Mouse (Mus musculus) brain, embryonic 18.5 days (tissue): ENCODE data around the gene Myrfl.

Experiments
- DNase-seq: peaks from one replicate; pipeline ENCODE4 v3.0.0-alpha.2; 2012; ENCODE audit warnings: low read depth, low spot score

The Myrfl gene

GRCm38 (mm10) chr10:116827306-116827705 is 69.4 kb downstream of the Myrfl start:
- DNase-seq, result no peak

DNA sequence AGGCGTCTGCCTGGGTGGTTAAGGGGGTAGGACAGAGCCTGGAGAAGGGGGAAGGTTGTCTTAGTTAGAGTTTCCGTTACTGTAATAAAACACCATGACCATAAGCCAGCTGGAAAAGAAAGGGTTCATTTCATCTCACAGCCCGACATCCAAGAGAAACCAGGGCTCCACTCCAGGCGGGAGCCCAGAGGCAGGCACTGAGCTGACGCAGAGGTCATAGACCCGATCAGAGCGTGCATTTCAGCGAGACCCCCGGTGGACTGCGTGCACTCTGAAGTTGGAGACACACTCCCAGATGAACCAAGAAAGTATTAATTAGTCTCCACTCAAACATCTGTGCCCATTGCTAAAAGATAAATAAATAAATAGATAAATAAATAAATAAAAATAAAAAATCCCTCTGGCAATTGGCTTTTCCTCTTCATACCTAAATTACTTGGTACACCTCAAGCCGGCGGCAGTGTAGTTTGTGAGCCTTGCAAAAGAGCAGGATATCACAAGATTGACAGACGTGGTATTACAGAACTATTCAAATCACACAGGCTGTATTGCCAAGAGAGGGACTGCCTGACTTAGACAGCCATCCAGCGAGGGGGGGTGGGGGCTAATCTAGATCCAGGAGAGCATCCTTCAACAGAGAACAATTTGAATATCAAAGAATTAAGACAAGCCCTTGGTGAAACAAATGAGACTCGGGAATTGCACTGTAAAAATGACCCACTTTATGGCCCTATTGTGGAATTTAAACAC is 81.2 kb downstream of the Myrfl start:
- no peak for DNase-seq

GRCm38 (mm10) chr10:116813150-116813549 is 83.6 kb downstream of the Myrfl start:
- DNase-seq, result no peak

DNA sequence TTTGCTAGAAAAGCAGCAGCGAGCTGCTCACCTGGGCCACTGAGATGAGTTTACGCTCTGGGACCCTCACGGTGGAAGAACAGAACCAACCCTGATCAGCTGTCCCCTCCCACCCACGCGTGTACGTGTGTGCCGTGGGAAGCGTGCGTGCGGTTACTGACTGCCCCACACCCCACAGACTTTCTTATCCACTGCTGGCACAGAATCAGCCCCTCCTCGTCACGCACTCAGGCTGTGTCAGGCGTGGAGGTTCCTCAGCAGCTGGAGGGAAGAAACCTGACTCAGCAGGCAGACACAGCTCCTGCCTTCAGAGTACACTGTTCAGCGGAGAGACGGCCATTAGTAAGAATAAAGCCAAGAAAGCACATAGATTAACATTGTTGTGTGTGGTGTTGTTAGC is 86.0 kb downstream of the Myrfl start:
- DNase-seq, result no peak

DNA sequence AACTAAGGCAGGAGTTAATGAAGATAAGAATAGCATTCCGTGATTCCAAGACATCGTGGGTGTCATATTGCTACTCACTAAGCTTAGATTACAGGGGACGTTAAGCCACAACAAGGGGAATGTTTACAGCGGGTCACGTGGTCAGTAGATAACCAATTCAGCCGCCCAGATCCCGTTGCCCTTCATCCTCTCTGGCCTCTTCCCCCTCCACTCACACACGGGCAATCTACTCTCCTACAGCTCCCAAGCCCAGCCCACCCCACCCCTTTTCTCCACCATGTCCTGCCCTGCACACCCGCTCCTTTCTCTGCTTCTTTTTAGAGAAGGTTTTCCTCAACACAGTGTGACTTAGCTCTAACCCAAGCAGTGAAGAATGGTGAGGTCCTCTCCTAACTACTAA is 87.3 kb downstream of the Myrfl start:
- no peak for DNase-seq

- DNase-seq, result no peak
These were observed 88.0 kb downstream of the Myrfl start for GRCm38 (mm10) chr10:116808556-116809353.

GRCm38 (mm10) chr10:116802178-116802794 is 94.4 kb downstream of the Myrfl start:
- DNase-seq, result no peak

DNA sequence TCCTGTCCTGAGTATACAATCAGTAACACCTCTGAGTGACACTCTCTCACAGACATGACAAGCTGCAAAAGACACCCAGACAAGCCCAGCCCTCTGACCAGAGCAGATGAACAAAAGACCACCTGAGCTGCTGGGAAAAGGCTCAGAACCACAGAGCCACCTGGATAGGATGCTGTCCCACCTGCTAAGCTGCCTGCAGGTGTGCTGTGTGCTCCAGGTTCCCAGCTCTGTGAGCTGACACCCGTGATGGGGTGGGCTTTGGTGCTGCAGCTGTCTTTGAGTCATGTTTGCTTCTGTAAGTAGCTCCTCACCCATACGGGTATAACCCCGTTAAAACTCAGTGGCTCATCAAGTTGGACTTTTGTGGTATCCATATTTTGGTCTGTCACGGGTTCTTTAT is 95.4 kb downstream of the Myrfl start:
- no peak for DNase-seq

GRCm38 (mm10) chr10:116796066-116796465 is 100.7 kb downstream of the Myrfl start:
- no peak for DNase-seq

DNA sequence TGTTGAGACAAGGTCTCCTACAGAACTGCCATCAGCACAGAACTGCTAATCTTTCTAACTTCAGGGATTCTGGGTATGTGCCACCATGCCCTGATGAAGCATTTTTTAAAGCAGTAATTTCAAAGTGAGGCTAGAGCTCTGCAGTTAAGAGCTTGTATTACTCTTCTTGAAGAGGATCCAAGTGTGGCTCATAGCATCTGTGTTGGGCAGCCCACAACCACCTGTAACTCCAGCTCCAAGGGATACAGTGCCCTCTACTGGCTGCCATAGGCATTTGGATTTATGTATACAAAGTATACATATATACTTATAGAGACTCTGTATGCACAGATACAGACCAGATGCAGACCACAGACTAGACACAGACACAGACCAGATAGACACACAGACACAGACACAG is 107.6 kb downstream of the Myrfl start:
- DNase-seq, result no peak

- DNase-seq, result peak; percentile 30
These were observed 108.3 kb downstream of the Myrfl start for GRCm38 (mm10) chr10:116788431-116788830.

DNA sequence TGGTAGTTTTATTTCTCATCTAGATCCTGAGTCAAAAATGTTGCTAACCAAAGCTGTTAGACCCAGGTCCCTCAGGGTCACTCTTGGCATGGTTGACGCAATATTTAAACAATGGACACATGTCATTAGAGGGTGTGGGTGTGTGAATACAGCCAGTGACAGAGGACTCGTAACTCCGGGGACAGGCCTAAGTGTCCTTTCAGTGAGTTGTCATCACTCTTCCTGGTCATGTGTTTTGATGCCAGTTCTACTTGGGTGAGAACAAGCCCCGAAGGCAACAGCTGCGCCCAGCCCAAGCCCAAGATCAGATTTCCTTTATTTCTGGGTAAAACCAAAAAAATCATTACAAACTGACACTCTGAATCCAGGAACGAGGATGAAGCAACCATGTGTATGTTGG is 112.6 kb downstream of the Myrfl start:
- no peak for DNase-seq

DNA sequence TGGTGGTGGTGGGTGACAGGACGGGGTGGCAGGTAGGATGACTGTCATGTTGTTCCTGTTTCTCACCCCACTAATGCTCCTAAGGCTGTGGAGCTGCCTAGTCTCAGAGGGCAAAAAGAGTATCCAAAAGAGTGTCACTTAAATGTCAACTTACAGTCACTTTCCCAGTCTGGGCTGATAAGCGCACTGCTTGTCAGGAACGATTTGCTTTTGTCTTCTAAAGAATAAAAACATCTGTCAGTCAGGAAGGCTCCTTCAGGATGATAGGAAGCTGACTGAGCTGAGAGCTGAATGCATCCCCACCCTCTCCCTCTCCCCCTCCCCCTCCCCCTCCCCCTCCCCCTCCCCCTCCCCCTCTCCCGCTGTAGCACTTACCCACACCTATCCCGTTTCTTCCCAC is 113.7 kb downstream of the Myrfl start:
- no peak for DNase-seq

DNA sequence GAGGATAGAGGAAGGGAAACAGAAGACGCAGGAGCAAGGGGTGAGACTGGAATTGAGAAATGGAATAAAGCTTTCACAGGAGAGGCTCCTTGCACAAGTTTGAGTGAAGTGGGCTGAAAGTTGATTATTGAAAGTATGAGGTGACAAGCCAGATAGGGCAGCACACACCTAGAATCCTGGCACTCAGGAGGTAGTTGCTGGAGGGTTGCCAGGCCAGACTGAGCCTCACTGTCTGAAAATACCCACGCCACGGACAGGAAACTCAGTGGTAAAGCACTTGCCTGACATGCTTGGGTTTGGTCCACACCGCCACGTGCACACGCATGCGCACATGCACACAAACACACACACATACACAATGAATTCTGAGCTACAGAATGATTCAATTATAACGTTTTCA is 118.8 kb downstream of the Myrfl start:
- DNase-seq, result no peak

DNA sequence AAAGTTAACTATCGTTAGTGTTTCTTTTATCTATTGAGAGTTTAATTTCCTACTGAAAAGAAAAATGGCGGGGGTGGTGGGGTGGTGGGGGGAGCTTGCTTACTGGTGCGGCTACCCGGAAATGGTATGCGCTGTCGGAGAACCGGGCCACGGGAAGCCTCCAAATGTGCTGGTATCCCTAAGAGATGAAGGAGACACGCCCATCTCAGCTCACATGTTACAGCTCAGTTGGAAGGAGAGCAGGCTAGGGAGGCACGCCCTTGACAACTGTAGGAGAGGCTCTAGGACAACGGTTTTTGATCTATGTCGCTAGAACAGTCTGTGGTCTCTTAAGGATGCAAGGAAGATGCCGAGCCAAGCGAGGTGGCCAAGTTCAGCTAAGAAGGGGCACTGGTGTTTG is 119.9 kb downstream of the Myrfl start:
- no peak for DNase-seq

- no peak for DNase-seq
These were observed 122.6 kb downstream of the Myrfl start for GRCm38 (mm10) chr10:116773846-116774750.

- DNase-seq, result no peak
These were observed 125.3 kb downstream of the Myrfl start for GRCm38 (mm10) chr10:116771215-116771935.

GRCm38 (mm10) chr10:116768642-116769041 is 128.1 kb downstream of the Myrfl start:
- DNase-seq, result no peak

DNA sequence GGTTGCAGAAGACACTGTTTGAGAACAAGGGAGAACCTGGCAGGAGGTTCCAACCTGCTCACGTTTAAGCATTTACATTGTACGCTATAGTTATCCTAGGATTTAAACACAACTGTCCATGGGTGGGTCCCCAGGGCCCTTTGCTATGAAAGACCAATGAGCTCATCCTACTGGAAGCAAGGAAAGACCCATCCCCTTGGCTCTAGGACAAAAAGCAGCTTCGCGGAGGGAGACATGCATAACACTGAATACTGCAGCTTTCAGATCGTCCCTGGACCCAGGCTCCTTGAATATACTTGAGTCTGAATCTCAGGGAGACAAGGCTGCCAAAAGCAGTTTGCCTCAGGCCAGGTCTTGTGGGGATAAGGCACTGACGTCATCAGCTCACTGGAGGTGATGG is 130.2 kb downstream of the Myrfl start:
- DNase-seq, result no peak

- no peak for DNase-seq
These were observed 135.1 kb downstream of the Myrfl start for GRCm38 (mm10) chr10:116761476-116762068.

GRCm38 (mm10) chr10:116760561-116760960 is 136.2 kb downstream of the Myrfl start:
- no peak for DNase-seq
